Mouse (Mus musculus): ENCODE data around the gene Gm11127. TPM values are rescaled to one million over a fixed set of nuclear protein-coding genes. Genes with fewer than 3 reads are reported as not detected.
"Not testable (repeated sequence)": the region's sequence is repeated elsewhere in the genome, so short reads cannot be mapped to it uniquely, and the experiment has no call there.

Gene Gm11127
- 1 to 10 TPM in 1 of 2 experiments, under 1 TPM in 1; 0.98 to 1.1 TPM for total RNA-seq (2021)

- not testable (repeated sequence) for DNase-seq
These were observed at the start of gene Gm11127 for GRCm38 (mm10) chr17:36058362-36058761. Gene Gm11127, minus strand, starts transcription at chr17:36058371.

GRCm38 (mm10) chr17:36102091-36102490, 43.9 kb upstream of the Gm11127 start:
- DNase-seq, result not testable (repeated sequence)

- DNase-seq, result not testable (repeated sequence)
These were observed 41.4 kb upstream of the Gm11127 start for GRCm38 (mm10) chr17:36099603-36100002.

GRCm38 (mm10) chr17:36093936-36094335, 35.8 kb upstream of the Gm11127 start:
- no peak for DNase-seq

- DNase-seq, result not testable (repeated sequence)
These were observed 34.3 kb upstream of the Gm11127 start for GRCm38 (mm10) chr17:36092520-36092919.

- not testable (repeated sequence) for DNase-seq
These were observed 33.8 kb upstream of the Gm11127 start for GRCm38 (mm10) chr17:36091933-36092332.

GRCm38 (mm10) chr17:36085976-36086375, 27.8 kb upstream of the Gm11127 start:
- DNase-seq, result not testable (repeated sequence)

GRCm38 (mm10) chr17:36083870-36084451, 25.8 kb upstream of the Gm11127 start:
- no peak for DNase-seq

GRCm38 (mm10) chr17:36083266-36083869, 25.2 kb upstream of the Gm11127 start:
- DNase-seq, result no peak

GRCm38 (mm10) chr17:36082519-36083232, 24.5 kb upstream of the Gm11127 start:
- DNase-seq, result not testable (repeated sequence)

- DNase-seq, result not testable (repeated sequence)
These were observed 23.7 kb upstream of the Gm11127 start for GRCm38 (mm10) chr17:36081901-36082300.

- DNase-seq, result peak; percentile 89
These were observed 2.7 kb upstream of the Gm11127 start for GRCm38 (mm10) chr17:36060829-36061228.

GRCm38 (mm10) chr17:36057927-36058326, 244 bp downstream of the Gm11127 start:
- not testable (repeated sequence) for DNase-seq

- no peak for DNase-seq
These were observed 14.9 kb downstream of the Gm11127 start for GRCm38 (mm10) chr17:36043286-36043685.

- peak; percentile 71 for DNase-seq
These were observed 15.5 kb downstream of the Gm11127 start, which contains the start of the genes H2-T22 and Gm6034 for GRCm38 (mm10) chr17:36042610-36043169. Gene H2-T22, minus strand, starts transcription at chr17:36042747. Gene Gm6034, plus strand, starts transcription at chr17:36042961.

- DNase-seq, result peak; percentile 21
These were observed 16.1 kb downstream of the Gm11127 start for GRCm38 (mm10) chr17:36042055-36042454.

GRCm38 (mm10) chr17:36040604-36041003, 17.6 kb downstream of the Gm11127 start:
- DNase-seq, result not testable (repeated sequence)

GRCm38 (mm10) chr17:36036126-36036525, 22.0 kb downstream of the Gm11127 start:
- not testable (repeated sequence) for DNase-seq

- DNase-seq, result peak; percentile 68
These were observed 23.0 kb downstream of the Gm11127 start for GRCm38 (mm10) chr17:36035010-36035638.

GRCm38 (mm10) chr17:36034524-36034923, 23.6 kb downstream of the Gm11127 start:
- not testable (repeated sequence) for DNase-seq

GRCm38 (mm10) chr17:36032351-36032875, 25.8 kb downstream of the Gm11127 start, which contains the start of gene H2-T23:
Gene H2-T23, minus strand, starts transcription at chr17:36032855.
- peak; percentile 50 for DNase-seq

All from heart, postnatal 4 days (tissue).